Mouse (Mus musculus): Measurements from ENCODE around the gene Bptf. TPM values are rescaled to one million over a fixed set of nuclear protein-coding genes. Genes with fewer than 3 reads are reported as not detected.
"Not testable (repeated sequence)": the region's sequence is repeated elsewhere in the genome, so short reads cannot be mapped to it uniquely, and the experiment has no call there.

The Bptf gene
- polyA plus RNA-seq, 1 experiment from 2014 or later, result 32.9 TPM

DNA sequence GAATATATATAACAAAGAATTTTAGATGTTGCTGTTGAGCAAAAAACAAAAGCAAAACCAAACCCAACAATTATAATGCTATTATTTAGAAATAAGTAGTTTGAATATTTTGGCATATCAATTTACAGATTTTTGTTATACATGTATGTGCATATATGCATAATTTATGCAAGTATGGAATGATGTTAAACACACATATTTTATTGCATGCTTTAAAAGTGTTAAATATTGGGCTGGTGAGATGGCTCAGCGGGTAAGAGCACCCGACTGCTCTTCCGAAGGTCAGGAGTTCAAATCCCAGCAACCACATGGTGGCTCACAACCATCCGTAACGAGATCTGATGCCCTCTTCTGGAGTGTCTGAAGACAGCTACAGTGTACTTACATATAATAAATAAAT lies 112.2 kb downstream of the Bptf start:
- not testable (repeated sequence) for H3K27me3 ChIP-seq (replicated peaks; ENCODE audit: control insufficient read depth, insufficient read depth, low read length); DNase-seq (ENCODE audit: low spot score); H3K9ac ChIP-seq (ENCODE audit: low read length); H3K27ac ChIP-seq (ENCODE audit: low read depth, low read length); H3K4me1 ChIP-seq (ENCODE audit: control insufficient read depth, insufficient read depth, low read length); H3K4me2 ChIP-seq (ENCODE audit: low read length); H3K36me3 ChIP-seq (ENCODE audit: control insufficient read depth, insufficient read depth, low read length); ATAC-seq; H3K4me3 ChIP-seq (ENCODE audit: low read depth, low read length); H3K9me3 ChIP-seq (replicated peaks; ENCODE audit: control insufficient read depth, low read length)
- 100% methylated on average over 3 of the region's 5 CpGs for WGBS

DNA sequence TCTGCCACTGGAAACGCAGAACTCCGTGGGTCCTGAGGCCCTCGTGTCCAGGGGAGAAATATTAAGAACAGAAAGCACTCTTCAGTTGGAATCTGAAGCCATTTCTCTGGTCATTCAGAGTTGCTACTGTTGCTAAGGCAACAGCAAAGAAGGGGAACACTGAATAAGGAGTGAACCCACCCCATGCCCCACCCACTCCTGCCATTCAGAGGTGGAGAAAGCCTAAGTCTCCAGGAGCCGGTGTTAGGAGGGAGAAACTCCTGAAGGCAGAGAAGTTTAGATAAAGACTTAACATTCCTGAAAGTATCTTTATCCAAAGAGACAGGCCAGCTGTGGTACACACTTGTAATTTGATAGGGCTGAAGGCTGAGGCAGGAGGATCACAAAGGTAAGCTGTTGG lies 112.6 kb downstream of the Bptf start:
- Histone ChIP-seq H3K4me1 (ENCODE audit: control insufficient read depth, insufficient read depth, low read length) (no peaks in the 10 kb centered on the region), H3K4me3 (ENCODE audit: low read depth, low read length) (no peak overlapping the region), H3K27ac (ENCODE audit: low read depth, low read length) (no peak overlapping the region), H3K27me3 (replicated peaks; ENCODE audit: control insufficient read depth, insufficient read depth, low read length) (no peaks in the 10 kb centered on the region), H3K36me3 (ENCODE audit: control insufficient read depth, insufficient read depth, low read length) (no peaks in the 10 kb centered on the region), H3K4me2 (ENCODE audit: low read length) (no peak overlapping the region), H3K9me3 (replicated peaks; ENCODE audit: control insufficient read depth, low read length) (no peaks in the 10 kb centered on the region), H3K9ac (ENCODE audit: low read length) (no peak overlapping the region)
- DNase-seq (ENCODE audit: low spot score), result no peak
- 35% methylated on average over 4 of the region's 4 CpGs for WGBS
- no peak for ATAC-seq

DNA sequence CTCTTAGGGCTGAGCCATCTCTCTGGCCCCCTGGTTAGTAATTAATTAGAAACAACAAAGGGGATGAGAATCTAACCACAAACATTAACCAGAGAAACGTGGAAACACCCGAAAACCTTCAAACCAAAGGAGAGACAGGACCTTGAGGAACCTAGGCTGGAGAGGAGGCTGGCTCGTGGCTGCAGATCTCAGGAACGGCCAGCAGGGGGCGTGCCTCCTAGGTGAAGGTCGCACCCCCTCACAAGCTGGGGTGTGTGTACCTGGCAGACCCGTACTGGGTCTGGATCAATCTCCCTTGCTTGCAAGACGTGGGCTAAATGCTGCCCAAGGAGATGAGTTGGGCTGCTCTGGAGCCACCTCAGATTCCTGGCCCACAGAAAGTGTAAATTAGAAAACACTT lies 113.3 kb downstream of the Bptf start:
- ATAC-seq (no peak), DNase-seq (ENCODE audit: low spot score) (no peak)
- WGBS, result 35% methylated on average over 8 of the region's 8 CpGs
- H3K9me3 ChIP-seq (replicated peaks; ENCODE audit: control insufficient read depth, low read length), result no peaks in the 10 kb centered on the region
- no peaks in the 10 kb centered on the region for H3K27me3 ChIP-seq (replicated peaks; ENCODE audit: control insufficient read depth, insufficient read depth, low read length)
- H3K9ac ChIP-seq (ENCODE audit: low read length), result no peak overlapping the region
- H3K4me2 ChIP-seq (ENCODE audit: low read length), result no peak overlapping the region
- no peak overlapping the region for H3K27ac ChIP-seq (ENCODE audit: low read depth, low read length)
- H3K4me1 ChIP-seq (ENCODE audit: control insufficient read depth, insufficient read depth, low read length), result no peaks in the 10 kb centered on the region
- no peaks in the 10 kb centered on the region for H3K36me3 ChIP-seq (ENCODE audit: control insufficient read depth, insufficient read depth, low read length)
- no peak overlapping the region for H3K4me3 ChIP-seq (ENCODE audit: low read depth, low read length)

DNA sequence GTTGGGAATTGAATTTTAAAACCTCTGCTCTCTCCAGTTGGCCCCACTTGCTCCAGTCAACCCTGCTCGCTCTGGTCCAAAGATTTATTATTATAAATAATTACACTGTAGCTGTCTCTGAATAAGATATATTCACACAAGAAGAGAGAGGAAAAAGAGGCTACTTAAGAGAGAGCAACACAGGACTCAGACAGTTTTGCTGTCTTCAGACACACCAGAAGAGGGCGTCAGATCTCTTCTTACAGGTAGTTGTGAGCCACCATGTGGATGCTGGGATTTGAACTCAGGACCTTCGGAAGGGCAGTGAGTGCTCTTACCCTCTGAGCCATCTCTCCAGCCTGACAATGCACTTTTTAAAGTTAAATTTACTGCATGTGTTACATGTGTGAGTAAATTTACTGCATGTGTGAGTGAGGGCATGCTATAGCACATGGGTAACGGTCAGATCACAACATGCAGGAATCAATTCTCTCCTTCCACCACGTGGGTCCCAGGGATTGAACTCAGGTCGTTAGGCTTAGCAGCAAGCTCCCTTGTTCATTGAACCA lies 114.5 kb downstream of the Bptf start:
- 54% methylated on average over 6 of the region's 6 CpGs for WGBS
- no peak for ATAC-seq
- no peak for DNase-seq (ENCODE audit: low spot score)

DNA sequence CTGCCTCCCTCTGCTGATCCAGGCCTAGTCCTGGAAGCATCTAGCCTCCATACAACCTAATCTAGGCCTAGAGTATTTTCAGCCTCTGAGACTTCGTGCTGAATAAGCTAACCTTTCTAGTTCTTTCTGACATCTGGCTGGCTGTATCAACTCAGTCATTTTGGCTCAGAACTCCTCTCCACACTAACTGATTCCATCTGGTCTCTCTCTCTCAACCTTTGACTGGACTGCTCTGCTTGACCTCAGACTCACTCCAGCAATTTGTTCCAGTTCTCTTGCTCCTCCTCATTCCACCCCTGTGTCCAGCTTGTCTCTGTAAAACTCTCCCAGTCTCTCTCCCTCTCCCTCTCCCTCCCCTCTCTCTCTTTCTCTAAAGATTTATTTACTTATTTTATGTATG lies 115.0 kb downstream of the Bptf start:
- 74% methylated on average over 1 of the region's 1 CpGs for WGBS
- no peaks in the 10 kb centered on the region for H3K9me3 ChIP-seq (replicated peaks; ENCODE audit: control insufficient read depth, low read length)
- no peak overlapping the region for H3K4me3 ChIP-seq (ENCODE audit: low read depth, low read length)
- no peak overlapping the region for H3K27ac ChIP-seq (ENCODE audit: low read depth, low read length)
- H3K4me2 ChIP-seq (ENCODE audit: low read length), result no peak overlapping the region
- H3K9ac ChIP-seq (ENCODE audit: low read length), result no peak overlapping the region
- DNase-seq (ENCODE audit: low spot score) (no peak), ATAC-seq (no peak)
- no peaks in the 10 kb centered on the region for H3K4me1 ChIP-seq (ENCODE audit: control insufficient read depth, insufficient read depth, low read length)
- no peaks in the 10 kb centered on the region for H3K36me3 ChIP-seq (ENCODE audit: control insufficient read depth, insufficient read depth, low read length)
- no peaks in the 10 kb centered on the region for H3K27me3 ChIP-seq (replicated peaks; ENCODE audit: control insufficient read depth, insufficient read depth, low read length)

More for the DNA sequence above, 114.5 kb downstream of the Bptf start:
- H3K4me1 ChIP-seq (ENCODE audit: control insufficient read depth, insufficient read depth, low read length), result no peaks in the 10 kb centered on the region
- H3K27ac ChIP-seq (ENCODE audit: low read depth, low read length), result no peak overlapping the region
- no peak overlapping the region for H3K9ac ChIP-seq (ENCODE audit: low read length)
- no peak overlapping the region for H3K4me2 ChIP-seq (ENCODE audit: low read length)
- H3K27me3 ChIP-seq (replicated peaks; ENCODE audit: control insufficient read depth, insufficient read depth, low read length), result no peaks in the 10 kb centered on the region
- H3K4me3 ChIP-seq (ENCODE audit: low read depth, low read length), result no peak overlapping the region
- no peaks in the 10 kb centered on the region for H3K9me3 ChIP-seq (replicated peaks; ENCODE audit: control insufficient read depth, low read length)
- no peaks in the 10 kb centered on the region for H3K36me3 ChIP-seq (ENCODE audit: control insufficient read depth, insufficient read depth, low read length)

DNA sequence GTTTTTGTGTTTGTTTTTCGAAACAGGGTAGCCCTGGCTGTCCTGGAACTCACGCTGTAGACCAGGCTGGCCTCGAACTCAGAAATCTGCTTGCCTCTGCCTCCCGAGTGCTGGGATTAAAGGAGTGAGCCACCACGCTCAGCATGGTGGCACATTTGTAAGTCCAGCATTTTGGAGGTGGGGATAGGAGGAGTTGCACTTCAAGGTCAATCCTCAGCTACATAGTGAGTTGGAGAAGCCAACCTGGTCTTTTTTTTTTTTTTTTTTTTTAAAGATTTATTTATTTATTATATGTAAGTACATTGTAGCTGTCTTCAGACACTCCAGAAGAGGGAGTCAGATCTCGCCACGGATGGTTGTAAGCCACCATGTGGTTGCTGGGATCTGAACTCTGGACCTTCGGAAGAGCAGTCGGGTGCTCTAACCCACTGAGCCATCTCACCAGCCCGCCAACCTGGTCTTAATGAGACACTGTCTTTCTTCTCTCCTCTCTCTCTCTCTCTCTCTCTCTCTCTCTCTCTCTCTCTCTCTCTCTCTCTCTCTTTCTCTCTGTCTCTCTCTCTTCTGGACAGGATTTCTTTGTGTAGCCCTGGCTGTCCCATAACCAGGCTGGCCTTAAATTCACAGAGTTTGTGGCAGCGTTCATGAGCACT lies 116.3 kb downstream of the Bptf start:
- not testable (repeated sequence) for DNase-seq (ENCODE audit: low spot score); H3K9me3 ChIP-seq (replicated peaks; ENCODE audit: control insufficient read depth, low read length); H3K27me3 ChIP-seq (replicated peaks; ENCODE audit: control insufficient read depth, insufficient read depth, low read length)

DNA sequence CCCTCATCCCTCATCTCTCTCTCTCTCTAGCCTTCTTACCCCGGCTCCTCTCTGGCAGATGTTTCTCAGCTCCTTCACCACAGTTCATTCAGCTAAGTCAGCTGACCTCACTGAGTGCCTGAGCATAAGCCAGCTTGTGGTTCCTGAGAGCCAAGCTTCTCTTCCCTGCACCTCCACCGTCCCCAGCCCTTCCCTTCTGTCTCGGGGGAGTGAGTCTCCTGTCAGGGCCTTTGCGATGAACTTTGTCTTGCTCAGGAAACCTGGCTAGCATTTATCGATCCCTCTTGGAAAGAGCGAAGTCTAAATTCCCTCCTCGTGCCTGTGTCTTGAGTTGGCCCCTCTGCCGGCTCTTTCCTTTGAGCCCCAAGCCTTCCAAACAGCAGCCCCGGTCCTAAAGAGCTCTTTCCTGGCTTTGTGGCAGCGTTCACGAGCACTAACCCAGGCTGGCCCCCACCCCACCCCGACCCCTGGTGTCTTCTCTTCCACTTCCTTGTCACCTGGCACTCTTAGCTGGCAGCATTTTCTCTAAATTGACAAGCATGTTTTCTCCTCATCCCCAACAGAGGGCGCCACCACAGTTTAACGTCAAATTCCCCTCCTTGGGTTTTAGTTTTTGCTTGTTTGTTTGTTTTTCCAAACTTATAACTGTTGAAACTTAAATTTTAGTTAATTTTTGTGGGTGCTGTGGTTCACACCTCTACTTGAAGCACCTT lies 117.2 kb downstream of the Bptf start:
- no peaks in the 10 kb centered on the region for H3K36me3 ChIP-seq (ENCODE audit: control insufficient read depth, insufficient read depth, low read length)
- no peak overlapping the region for H3K27ac ChIP-seq (ENCODE audit: low read depth, low read length)
- no peaks in the 10 kb centered on the region for H3K27me3 ChIP-seq (replicated peaks; ENCODE audit: control insufficient read depth, insufficient read depth, low read length)
- H3K9ac ChIP-seq (ENCODE audit: low read length), result no peak overlapping the region
- ATAC-seq, result no peak
- WGBS, result 54% methylated on average over 14 of the region's 14 CpGs
- no peaks in the 10 kb centered on the region for H3K9me3 ChIP-seq (replicated peaks; ENCODE audit: control insufficient read depth, low read length)
- no peak overlapping the region for H3K4me2 ChIP-seq (ENCODE audit: low read length)
- no peak for DNase-seq (ENCODE audit: low spot score)
- 0 out of 2 replicates have a peak, but pooled peaks cover 2% of the 10 kb centered on the region for H3K4me1 ChIP-seq (ENCODE audit: control insufficient read depth, insufficient read depth, low read length)
- no peak overlapping the region for H3K4me3 ChIP-seq (ENCODE audit: low read depth, low read length)

More for the DNA sequence above, 116.3 kb downstream of the Bptf start:
- ATAC-seq; H3K27ac ChIP-seq (ENCODE audit: low read depth, low read length); H3K36me3 ChIP-seq (ENCODE audit: control insufficient read depth, insufficient read depth, low read length); H3K4me3 ChIP-seq (ENCODE audit: low read depth, low read length); H3K4me2 ChIP-seq (ENCODE audit: low read length); H3K4me1 ChIP-seq (ENCODE audit: control insufficient read depth, insufficient read depth, low read length); H3K9ac ChIP-seq (ENCODE audit: low read length): not testable (repeated sequence)
- WGBS, result 74% methylated on average over 11 of the region's 11 CpGs

DNA sequence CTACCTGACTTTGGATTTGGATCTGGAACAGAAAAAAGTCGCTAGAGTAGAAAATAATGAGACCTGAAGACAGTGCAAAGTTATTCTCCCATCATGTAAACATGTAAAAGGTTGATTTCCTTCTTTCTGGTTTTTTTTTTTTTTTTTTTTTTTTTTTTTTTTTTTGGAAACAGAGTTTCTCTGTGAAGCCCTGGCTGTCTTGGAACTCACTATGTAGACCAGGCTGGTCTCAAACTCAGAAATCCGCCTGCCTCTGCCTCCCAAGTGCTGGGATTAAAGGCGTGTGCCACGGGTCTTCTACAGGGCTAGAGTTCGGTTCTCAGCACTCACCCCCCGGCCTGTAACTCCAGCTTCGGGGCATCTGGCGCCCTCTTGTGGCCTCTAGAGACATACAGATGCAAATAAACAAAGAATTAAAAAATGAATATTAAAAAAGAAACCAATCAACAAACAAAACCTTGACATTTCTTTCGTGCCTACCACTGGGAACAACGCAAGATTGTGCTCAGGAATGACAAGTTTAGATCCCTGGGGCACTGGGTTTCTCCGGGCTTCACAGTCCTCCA lies 117.8 kb downstream of the Bptf start:
- 79% methylated on average over 11 of the region's 11 CpGs for WGBS
- Histone ChIP-seq H3K4me1 (ENCODE audit: control insufficient read depth, insufficient read depth, low read length) (0 out of 2 replicates have a peak, but pooled peaks cover 2% of the 10 kb centered on the region), H3K27ac (ENCODE audit: low read depth, low read length) (no peak overlapping the region), H3K27me3 (replicated peaks; ENCODE audit: control insufficient read depth, insufficient read depth, low read length) (no peaks in the 10 kb centered on the region), H3K4me3 (ENCODE audit: low read depth, low read length) (no peak overlapping the region), H3K36me3 (ENCODE audit: control insufficient read depth, insufficient read depth, low read length) (no peaks in the 10 kb centered on the region), H3K4me2 (ENCODE audit: low read length) (no peak overlapping the region), H3K9ac (ENCODE audit: low read length) (no peak overlapping the region), H3K9me3 (replicated peaks; ENCODE audit: control insufficient read depth, low read length) (no peaks in the 10 kb centered on the region)
- no peak for ATAC-seq
- no peak for DNase-seq (ENCODE audit: low spot score)
